Mouse (Mus musculus): ENCODE measurements at regions not wholly inside any gene's neighbourhood (a gene's known extent, or its start where the extent isn't known, plus 50 kb on each side); places are given as distances from the start of the nearest gene placed in this dataset.

DNA sequence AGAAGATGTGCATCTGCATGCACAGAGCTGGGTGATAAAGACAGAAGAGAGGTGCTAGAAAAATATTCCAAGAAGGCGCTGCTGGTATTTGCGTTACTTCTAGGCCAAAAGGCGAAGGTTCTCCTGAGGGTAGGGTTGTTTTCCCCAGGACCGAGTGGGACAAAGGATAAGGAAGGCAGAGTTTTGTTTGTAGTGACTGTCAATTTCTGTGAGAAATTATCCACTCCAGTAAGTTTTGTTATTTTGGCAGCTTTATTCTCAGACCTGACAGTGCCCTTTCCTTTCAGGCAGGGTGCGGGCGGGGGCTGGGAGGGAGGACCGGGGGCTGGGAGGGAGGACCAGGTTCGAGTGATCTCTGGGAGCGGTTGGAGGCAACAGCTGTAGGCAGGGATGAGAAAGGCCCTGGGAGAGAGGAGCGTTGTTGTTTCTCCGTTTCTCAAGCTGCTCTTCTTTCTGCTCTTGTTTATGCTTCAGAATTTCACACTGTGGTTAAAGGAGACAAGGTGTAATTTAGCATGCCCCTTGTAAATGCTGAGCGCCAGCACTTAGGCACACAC, 211.2 kb upstream of the Cited2 start:
- DNase-seq (ENCODE audit: low spot score in 2 of 2) = no peak

GRCm38 (mm10) chr10:17512487-17512886, 210.5 kb upstream of the Cited2 start:
- no peak for DNase-seq (ENCODE audit: low spot score in 2 of 2)

DNA sequence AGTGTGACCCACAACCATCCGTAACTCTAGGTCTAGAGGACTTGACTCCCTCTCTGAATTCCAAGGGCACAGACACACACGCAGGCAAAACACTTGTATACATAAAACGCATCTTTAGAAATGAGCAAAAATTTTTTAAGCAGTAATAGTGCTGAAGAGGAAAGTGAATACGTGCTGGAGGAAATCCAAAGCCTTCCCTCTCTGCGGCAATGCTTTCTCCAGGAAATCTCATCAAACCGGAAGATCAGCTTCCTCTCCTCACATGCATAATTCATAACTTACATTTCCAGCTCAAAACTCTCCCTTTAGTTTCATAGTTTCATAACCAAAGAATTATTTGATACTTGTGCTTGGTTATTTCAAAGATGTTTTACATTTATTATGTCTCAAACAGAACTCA, 209.3 kb upstream of the Cited2 start:
- no peak for DNase-seq (ENCODE audit: low spot score in 2 of 2)

DNA sequence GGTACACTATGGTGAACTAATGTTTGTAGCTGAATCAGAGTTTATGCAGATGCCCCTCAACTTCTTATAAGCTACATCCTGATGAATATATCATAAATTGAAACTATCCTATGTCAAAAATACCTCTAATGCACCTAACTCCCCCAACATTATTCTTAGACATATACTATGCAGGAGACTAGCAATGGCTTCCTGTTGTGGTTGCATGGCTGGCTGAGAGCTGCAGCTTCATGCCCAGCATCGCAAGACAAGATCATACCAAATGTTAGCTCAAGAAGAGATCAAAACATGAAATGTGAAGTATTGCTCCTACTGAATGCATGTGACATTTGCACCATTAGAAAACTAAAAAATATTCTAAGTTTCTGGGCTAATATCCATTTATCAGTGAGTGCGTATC, 206.9 kb upstream of the Cited2 start:
- no peak for DNase-seq (ENCODE audit: low spot score in 2 of 2)

- DNase-seq (ENCODE audit: low spot score in 2 of 2) = no peak
Observed at GRCm38 (mm10) chr10:17518423-17519175, 204.4 kb upstream of the Cited2 start.

DNA sequence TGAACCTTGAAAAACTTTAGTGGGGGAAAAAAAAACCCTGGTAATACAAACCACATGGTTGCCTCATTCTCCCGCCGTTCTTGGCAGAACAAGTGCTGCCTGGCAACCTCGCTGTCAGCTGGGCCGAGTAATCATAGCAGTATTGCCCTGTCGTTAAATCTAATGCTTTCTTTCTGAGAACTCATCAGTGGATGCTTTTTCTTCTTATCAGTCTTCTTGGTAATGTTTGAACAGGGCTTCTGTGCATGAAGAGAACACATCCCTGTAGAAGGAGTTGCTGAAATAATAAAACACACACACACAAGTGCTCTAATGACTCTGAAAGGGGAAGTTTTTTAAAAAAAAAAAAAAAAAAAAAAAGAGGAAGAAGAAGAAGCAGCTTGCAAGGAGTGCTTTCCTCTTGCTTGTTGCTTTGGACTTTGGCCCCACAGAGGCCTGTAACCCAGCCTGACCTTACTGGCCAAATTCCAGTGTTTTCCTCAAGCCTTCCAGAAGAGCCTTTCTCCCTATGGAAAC, 200.9 kb upstream of the Cited2 start:
- peak; percentile 23 to 64 for DNase-seq (ENCODE audit: low spot score in 2 of 2)

GRCm38 (mm10) chr10:17523558-17524328, 199.3 kb upstream of the Cited2 start:
- no peak for DNase-seq (ENCODE audit: low spot score in 2 of 2)

GRCm38 (mm10) chr10:17527151-17527737, 195.8 kb upstream of the Cited2 start:
- no peak for DNase-seq (ENCODE audit: low spot score in 2 of 2)

DNA sequence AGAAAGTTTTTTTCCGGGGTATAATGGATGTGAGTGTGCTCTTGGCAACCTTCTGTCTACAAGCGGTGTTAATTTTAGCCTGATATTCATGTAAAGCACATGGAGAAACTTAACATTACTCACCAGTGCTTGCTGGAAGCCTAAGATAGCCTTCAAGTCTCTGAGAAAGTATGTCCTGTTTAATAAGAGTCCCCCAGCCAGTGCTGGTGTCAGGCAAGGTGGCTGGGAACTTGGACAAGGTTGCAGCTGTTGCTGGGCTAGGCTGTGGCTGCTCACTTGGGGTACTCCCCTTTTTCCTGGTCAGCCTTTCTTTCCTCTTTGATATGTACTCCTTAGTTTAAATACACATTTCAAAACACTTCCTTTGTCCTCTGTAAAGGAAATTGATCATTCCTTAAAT, 194.9 kb upstream of the Cited2 start:
- no peak for DNase-seq (ENCODE audit: low spot score in 2 of 2)

GRCm38 (mm10) chr10:17528846-17529245, 194.2 kb upstream of the Cited2 start:
- DNase-seq (ENCODE audit: low spot score in 2 of 2) = no peak

DNA sequence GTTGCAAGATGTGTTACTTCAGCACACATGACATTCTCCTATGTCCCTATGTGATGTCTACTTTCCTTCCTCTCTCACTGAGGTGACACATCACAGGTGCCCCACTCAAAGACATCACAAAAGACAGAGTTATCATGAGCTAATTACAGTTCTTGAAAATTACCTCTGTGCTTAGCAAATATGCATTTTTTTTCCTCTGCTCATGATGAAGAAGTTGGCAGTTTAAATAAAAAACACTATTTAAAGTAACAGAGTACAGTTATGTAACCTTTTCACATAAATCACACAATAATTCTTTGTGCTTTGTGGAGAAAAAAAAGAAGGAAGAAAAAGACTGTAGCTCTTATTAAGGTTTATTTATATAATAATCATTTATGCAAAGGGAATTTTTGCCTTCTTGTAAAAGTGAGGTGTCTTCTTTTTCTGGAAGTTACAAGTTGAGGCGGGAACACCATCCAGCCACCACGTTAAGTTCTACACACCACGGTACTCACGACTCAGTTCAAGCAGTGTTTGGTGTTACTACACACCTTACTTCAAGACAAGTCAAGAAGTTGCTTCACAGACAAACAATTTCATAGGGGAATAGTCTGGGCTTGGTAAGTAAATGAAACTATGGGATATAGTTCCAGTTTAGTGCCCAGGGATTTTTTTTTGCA, 193.0 kb upstream of the Cited2 start:
- DNase-seq (ENCODE audit: low spot score in 2 of 2) = no peak

DNA sequence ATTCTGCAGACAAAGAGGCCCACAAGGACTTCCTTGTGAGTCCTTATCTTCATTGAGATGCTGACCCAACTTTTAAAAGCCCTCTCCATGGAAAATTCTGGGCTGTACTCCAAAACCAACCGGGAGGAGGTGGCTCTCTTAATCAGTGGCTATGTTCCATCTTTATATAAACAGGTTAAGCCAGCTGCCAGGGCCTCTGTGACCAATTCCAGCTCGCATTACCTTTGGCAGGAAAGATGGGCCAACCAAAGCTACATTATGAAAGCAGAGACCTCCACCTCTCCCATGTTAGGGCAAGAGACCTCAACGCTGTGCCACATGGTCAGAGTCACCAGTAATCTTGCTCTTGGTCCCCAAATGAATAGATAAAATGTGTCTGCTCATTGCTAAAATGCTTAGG, 192.0 kb upstream of the Cited2 start:
- DNase-seq (ENCODE audit: low spot score in 2 of 2) = no peak

DNA sequence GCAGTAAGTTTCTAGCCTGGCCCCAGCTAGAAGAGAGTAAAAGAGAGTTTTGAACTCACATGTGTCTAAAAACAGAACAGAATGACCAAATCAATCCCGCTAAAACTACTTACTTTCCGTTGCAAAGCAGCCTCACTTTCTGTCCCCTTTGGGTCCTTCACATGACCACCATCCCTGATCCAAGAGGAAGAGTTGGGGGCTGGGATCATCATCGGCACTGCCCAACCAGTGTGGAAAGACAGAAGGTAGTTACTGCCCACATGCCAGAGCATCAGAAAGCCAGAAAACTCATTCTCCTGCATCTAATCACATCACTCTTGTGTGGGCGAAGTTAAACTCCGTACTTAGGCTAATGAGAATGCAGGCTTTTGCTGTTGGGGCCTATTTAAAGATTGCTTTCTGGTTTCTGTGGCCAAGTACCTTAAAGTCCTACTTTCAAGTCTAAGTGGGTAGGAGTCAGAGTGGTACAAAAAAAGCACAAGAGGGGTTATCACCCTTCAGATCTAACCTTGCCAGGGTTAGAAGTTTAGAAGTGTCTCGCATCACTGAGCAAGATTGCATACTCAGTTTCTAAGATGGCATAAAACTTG, 184.0 kb upstream of the Cited2 start:
- no peak for DNase-seq (ENCODE audit: low spot score in 2 of 2)

- DNase-seq (ENCODE audit: low spot score in 2 of 2) = no peak
Observed at GRCm38 (mm10) chr10:17540404-17541375, 182.3 kb upstream of the Cited2 start.

- no peak for DNase-seq (ENCODE audit: low spot score in 2 of 2)
Observed at GRCm38 (mm10) chr10:17542104-17542846, 180.7 kb upstream of the Cited2 start.

DNA sequence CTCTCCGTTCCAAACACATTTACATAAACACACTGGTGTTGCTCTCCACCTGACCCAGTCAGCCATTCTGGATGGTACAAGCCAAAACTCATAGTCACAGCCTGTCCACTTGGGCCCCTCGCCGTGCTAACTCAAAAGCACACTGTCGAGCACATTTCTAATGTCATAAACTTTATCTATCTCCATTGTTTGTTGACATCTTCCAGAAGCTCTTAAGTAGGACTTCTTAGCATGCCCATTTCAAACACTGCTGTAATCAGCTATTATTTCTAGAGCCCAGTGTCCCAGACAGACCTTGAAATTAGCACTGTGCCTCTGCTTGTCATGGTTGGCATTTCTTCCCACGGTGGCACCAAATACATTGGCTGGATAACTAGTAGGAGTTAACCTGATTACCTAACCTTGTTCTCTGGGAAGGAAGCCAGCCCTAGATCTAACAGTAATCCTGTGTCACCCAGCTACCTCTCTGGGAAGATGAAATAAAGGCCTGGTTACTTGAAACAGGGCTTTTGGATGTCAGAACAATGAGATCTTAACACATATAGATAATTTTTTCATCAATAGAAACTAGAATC, 180.1 kb upstream of the Cited2 start:
- no peak for DNase-seq (ENCODE audit: low spot score in 2 of 2)

GRCm38 (mm10) chr10:17545291-17545690, 177.7 kb upstream of the Cited2 start:
- DNase-seq (ENCODE audit: low spot score in 2 of 2) = no peak

DNA sequence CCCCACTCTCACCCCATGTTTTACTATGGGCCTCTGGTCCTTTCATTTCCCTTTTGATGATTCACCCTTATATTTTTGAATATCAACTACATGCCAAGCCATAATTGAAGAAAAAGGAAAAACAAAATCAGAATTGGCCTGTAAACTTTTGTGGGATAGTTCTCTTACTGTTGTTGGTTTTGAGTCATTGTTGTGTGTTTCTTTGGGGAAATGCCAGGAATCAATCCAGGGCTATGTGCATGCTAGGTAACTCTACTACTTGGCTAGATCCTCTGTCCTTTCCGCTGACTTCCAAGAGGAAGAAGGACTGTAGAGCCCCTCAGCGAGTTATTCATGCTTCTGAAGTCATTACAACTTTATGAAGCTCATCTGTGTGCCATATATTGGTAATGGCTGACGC, 175.0 kb upstream of the Cited2 start:
- no peak for DNase-seq (ENCODE audit: low spot score in 2 of 2)
